20 mouse cellular contexts compared by ENCODE assay signal in the genomic region with DNA sequence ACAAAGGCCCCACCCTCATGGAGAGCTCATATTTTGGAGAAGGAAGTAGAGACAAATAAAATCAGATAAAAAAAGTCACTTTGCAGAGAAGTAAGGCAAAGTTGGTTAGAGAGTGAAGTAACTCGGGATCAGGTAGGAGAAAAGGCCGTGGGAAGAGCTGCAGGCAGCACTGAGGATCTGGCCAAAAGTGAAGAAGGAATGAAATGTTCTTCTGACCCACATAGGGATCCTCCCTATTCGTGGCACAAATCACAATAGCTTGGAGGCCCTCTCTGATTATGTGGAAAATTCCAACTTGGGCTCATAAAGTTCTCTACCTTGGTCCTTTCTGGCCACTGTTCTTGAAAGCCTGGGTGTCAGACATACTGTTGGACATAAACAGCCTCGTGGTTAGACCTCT.
"Had no signal": no experiment of that assay in that cellular context is flagged by ENCODE, and none has a peak within 500 bp of the region (broad histone marks: within the 10 kb centered on the region; RNA-seq: fewer than 3 reads in every experiment).

No protein-coding gene starts in this region.

- H3K4me3 ChIP-seq: kidney, embryonic 15.5 days; left cerebral cortex, adult 2 months; liver, embryonic 13.5 days; lung, embryonic 15.5 days; megakaryocyte, embryonic 14.5 days; midbrain, embryonic 10.5 days; neural tube, embryonic 12.5 days; neural tube, embryonic 15.5 days; stomach, embryonic 15.5 days had no signal

- H3K27ac ChIP-seq: left cerebral cortex, adult 2 months; liver, embryonic 13.5 days; midbrain, embryonic 10.5 days; neural tube, embryonic 12.5 days; neural tube, embryonic 15.5 days; stomach, embryonic 15.5 days had no signal

- H3K4me1 ChIP-seq: lung, embryonic 15.5 days; midbrain, embryonic 10.5 days; neural tube, embryonic 12.5 days; neural tube, embryonic 15.5 days; stomach, embryonic 15.5 days had no signal

- H3K9me3 ChIP-seq: kidney, embryonic 15.5 days; liver, embryonic 13.5 days; lung, embryonic 15.5 days; midbrain, embryonic 10.5 days; neural tube, embryonic 12.5 days; neural tube, embryonic 15.5 days; stomach, embryonic 15.5 days had no signal

- H3K4me2 ChIP-seq: kidney, embryonic 15.5 days; liver, embryonic 13.5 days; lung, embryonic 15.5 days; neural tube, embryonic 12.5 days; neural tube, embryonic 15.5 days; stomach, embryonic 15.5 days had no signal

- H3K27me3 ChIP-seq: kidney, embryonic 15.5 days; liver, embryonic 13.5 days; lung, embryonic 15.5 days; neural tube, embryonic 12.5 days; neural tube, embryonic 15.5 days; stomach, embryonic 15.5 days had no signal

- ATAC-seq: intestine, postnatal 0 days had no signal

- DNase-seq: kidney, adult 8-10 months; kidney, postnatal 36 days; layer of hippocampus, postnatal 36 days; liver, embryonic 13.5 days; lung, postnatal 10 days; lung, postnatal 36 days; midbrain, embryonic 14.5 days; right cerebral cortex, adult 18-20 months; right cerebral cortex, postnatal 25 days; spleen, adult 18-20 months; thymus, postnatal 36 days had no signal

- H3K9ac ChIP-seq: kidney, embryonic 15.5 days; liver, embryonic 13.5 days; lung, embryonic 15.5 days; neural tube, embryonic 12.5 days; neural tube, embryonic 15.5 days; stomach, embryonic 15.5 days had no signal

- H3K36me3 ChIP-seq: kidney, embryonic 15.5 days; liver, embryonic 13.5 days; lung, embryonic 15.5 days; midbrain, embryonic 10.5 days; neural tube, embryonic 12.5 days; neural tube, embryonic 15.5 days; stomach, embryonic 15.5 days had no signal
